Comparison of ENCODE assay signal across 30 mouse cellular contexts in the genomic region with DNA sequence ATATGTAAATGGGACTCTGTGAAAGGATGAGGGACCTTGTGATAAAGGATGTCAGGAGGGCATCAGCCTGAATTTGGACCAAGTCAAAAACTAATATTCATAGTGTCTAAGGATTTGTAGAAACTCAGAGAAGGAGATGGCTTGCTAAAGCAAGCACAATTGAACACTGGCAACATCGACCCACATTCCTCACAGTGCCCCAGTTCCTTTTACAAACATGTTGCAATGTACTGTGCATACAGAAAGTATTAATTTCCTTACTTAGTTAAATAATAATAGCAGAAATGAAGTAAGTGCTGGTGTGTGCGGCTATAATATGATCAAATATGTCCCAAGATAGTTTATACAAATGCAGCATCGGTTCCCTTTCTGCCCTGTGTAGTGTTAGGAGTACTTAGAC.
"Had no signal": no experiment of that assay in that cellular context is flagged by ENCODE, and none has a peak within 500 bp of the region (broad histone marks: within the 10 kb centered on the region; RNA-seq: fewer than 3 reads in every experiment).

No protein-coding gene starts in this region.

- H3K9me3 ChIP-seq: limb, embryonic 10.5 days; limb, embryonic 12.5 days; limb, embryonic 13.5 days; limb, embryonic 15.5 days; liver, embryonic 13.5 days; liver, embryonic 15.5 days; lung, embryonic 15.5 days; megakaryocyte, embryonic 14.5 days; midbrain, embryonic 10.5 days; midbrain, embryonic 12.5 days; midbrain, embryonic 13.5 days; midbrain, embryonic 15.5 days; neural tube, embryonic 12.5 days had no signal

- DNase-seq: left cerebral cortex, postnatal 4 days; liver, embryonic 13.5 days; lung, adult 18-20 months; lung, adult 2 months; lung, embryonic 14.5 days; lung, postnatal 10 days; lung, postnatal 14 days; lung, postnatal 36 days; lung, postnatal 4 days; midbrain, embryonic 14.5 days had no signal

- ATAC-seq: lung, postnatal 0 days; midbrain, embryonic 13.5 days; midbrain, embryonic 15.5 days; midbrain, embryonic 16.5 days had no signal

- H3K36me3 ChIP-seq: limb, embryonic 10.5 days; limb, embryonic 12.5 days; limb, embryonic 13.5 days; limb, embryonic 15.5 days; liver, embryonic 13.5 days; liver, embryonic 15.5 days; lung, embryonic 15.5 days; midbrain, embryonic 10.5 days; midbrain, embryonic 12.5 days; midbrain, embryonic 13.5 days; midbrain, embryonic 15.5 days; neural tube, embryonic 12.5 days had no signal

- H3K4me2 ChIP-seq: limb, embryonic 12.5 days; limb, embryonic 13.5 days; limb, embryonic 15.5 days; liver, embryonic 11.5 days; liver, embryonic 13.5 days; liver, embryonic 15.5 days; lung, embryonic 14.5 days; lung, embryonic 15.5 days; midbrain, embryonic 11.5 days; midbrain, embryonic 12.5 days; midbrain, embryonic 13.5 days; midbrain, embryonic 15.5 days; neural tube, embryonic 12.5 days had no signal

- H3K4me1 ChIP-seq: limb, embryonic 10.5 days; limb, embryonic 12.5 days; liver, embryonic 13.5 days; liver, embryonic 15.5 days; lung, embryonic 15.5 days; midbrain, embryonic 10.5 days; midbrain, embryonic 12.5 days; midbrain, embryonic 13.5 days; midbrain, embryonic 15.5 days; neural tube, embryonic 12.5 days had no signal

- H3K9ac ChIP-seq: limb, embryonic 12.5 days; limb, embryonic 13.5 days; limb, embryonic 15.5 days; liver, embryonic 13.5 days; liver, embryonic 14.5 days; liver, embryonic 15.5 days; lung, embryonic 14.5 days; lung, embryonic 15.5 days; midbrain, embryonic 12.5 days; midbrain, embryonic 13.5 days; midbrain, embryonic 15.5 days; neural tube, embryonic 12.5 days had no signal

- H3K27me3 ChIP-seq: limb, embryonic 12.5 days; limb, embryonic 13.5 days; limb, embryonic 15.5 days; liver, embryonic 13.5 days; liver, embryonic 15.5 days; lung, embryonic 15.5 days; megakaryocyte, embryonic 14.5 days; midbrain, embryonic 12.5 days; midbrain, embryonic 13.5 days; midbrain, embryonic 15.5 days; neural tube, embryonic 12.5 days had no signal

- H3K27ac ChIP-seq: left cerebral cortex, adult 2 months; limb, embryonic 10.5 days; limb, embryonic 12.5 days; limb, embryonic 13.5 days; limb, embryonic 15.5 days; liver, embryonic 13.5 days; liver, embryonic 14.5 days; liver, embryonic 15.5 days; lung, embryonic 15.5 days; macrophage; midbrain, embryonic 10.5 days; midbrain, embryonic 12.5 days; midbrain, embryonic 13.5 days; midbrain, embryonic 15.5 days; neural tube, embryonic 12.5 days had no signal

- H3K4me3 ChIP-seq: left cerebral cortex, adult 2 months; limb, embryonic 10.5 days; limb, embryonic 12.5 days; limb, embryonic 13.5 days; limb, embryonic 15.5 days; liver, embryonic 13.5 days; liver, embryonic 15.5 days; lung, embryonic 15.5 days; megakaryocyte, embryonic 14.5 days; midbrain, embryonic 10.5 days; midbrain, embryonic 12.5 days; midbrain, embryonic 13.5 days; midbrain, embryonic 15.5 days; myocyte; neural tube, embryonic 12.5 days had no signal
